Mouse (Mus musculus) stomach, postnatal 0 days (tissue): ENCODE data around the gene Hbq1b. TPM values are rescaled to one million over a fixed set of nuclear protein-coding genes. Genes with fewer than 3 reads are reported as not detected.
"Not testable (repeated sequence)": the region's sequence is repeated elsewhere in the genome, so short reads cannot be mapped to it uniquely, and the experiment has no call there.

Experiments
- ATAC-seq: fragments of 200-750 bp; cut with Nextera tagmentation; 2 replicates; pipeline ENCODE4 v1.8.0; 2017; ENCODE audit not compliant: low FRiP score, low TSS enrichment
- DNase-seq: peaks from one replicate; pipeline ENCODE4 v3.0.0-alpha.2; 2016; ENCODE audit warnings: low spot score
- H3K27ac ChIP-seq: fragments of 300-500 bp; sonication (generic); replicated peaks from 2 replicates; pipeline ENCODE4 v1.5.1; 2014; ENCODE audit warnings: mild to moderate bottlenecking, control low read depth
- H3K27me3 ChIP-seq: fragments of 300-500 bp; sonication (generic); 2 replicates; pipeline ENCODE4 v1.6.1; 2014; ENCODE audit warnings: low read length; ENCODE audit not compliant: control insufficient read depth, insufficient read depth
- H3K36me3 ChIP-seq: fragments of 300-500 bp; sonication (generic); 2 replicates; pipeline ENCODE4 v1.6.1; 2014; ENCODE audit warnings: low read length, mixed read lengths; ENCODE audit not compliant: control insufficient read depth, insufficient read depth
- H3K4me1 ChIP-seq: fragments of 300-500 bp; sonication (generic); replicated peaks from 2 replicates; pipeline ENCODE4 v1.6.1; 2014; ENCODE audit warnings: antibody characterized with exemption; ENCODE audit not compliant: control insufficient read depth, insufficient read depth
- H3K4me2 ChIP-seq: fragments of 300-500 bp; sonication (generic); replicated peaks from 2 replicates; pipeline ENCODE4 v1.6.1; 2014; ENCODE audit warnings: low read depth, mild to moderate bottlenecking, control low read depth, moderate library complexity
- H3K4me3 ChIP-seq: fragments of 300-500 bp; sonication (generic); 2 replicates; pipeline ENCODE4 v1.5.1; 2014; ENCODE audit warnings: low read depth, low read length, control low read depth
- H3K9ac ChIP-seq: fragments of 300-500 bp; sonication (generic); 2 replicates; pipeline ENCODE4 v1.6.1; 2014; ENCODE audit warnings: mild to moderate bottlenecking, low read length, control low read depth, mixed read lengths
- H3K9me3 ChIP-seq: fragments of 300-500 bp; sonication (generic); 2 replicates; pipeline ENCODE4 v1.6.1; 2016; ENCODE audit warnings: low read length; ENCODE audit not compliant: control insufficient read depth
- CTCF ChIP-seq: IDR thresholded peaks from 2 replicates; pipeline ENCODE4 v1.5.1; 2016; ENCODE audit warnings: antibody characterized with exemption, low read depth, mild to moderate bottlenecking, moderate library complexity
- EP300 ChIP-seq: optimal IDR thresholded peaks from 2 replicates; pipeline ENCODE3; 2016; ENCODE audit warnings: antibody characterized with exemption
- WGBS: fragments of 180-500 bp; shearing (Covaris S2); extraction: QIAGEN DNeasy Blood & Tissue Kit; methylation state at CpG from one replicate; pipeline ENCODE4 v1.1.7; 2014; 5-methylcytosine and 5-hydroxymethylcytosine counted together
- polyA plus RNA-seq: library from polyadenylated mRNA; unstranded; fragments of >200 nt; fragmentation: Nextera tagmentation; extraction: Ambion mirVana; gene quantifications from 2 replicates; pipeline ENCODE4 v1.2.1, GENCODE M21; 2015

The Hbq1b gene
- polyA plus RNA-seq, 1 experiment from 2014 or later: 0.18 TPM

- TF ChIP-seq CTCF (no peak), EP300 (no peak)
- Histone ChIP-seq H3K4me1 (no peaks in the 10 kb centered on the region), H3K4me2 (no peak overlapping the region), H3K4me3 (no peak overlapping the region), H3K27me3 (no peaks in the 10 kb centered on the region), H3K9me3 (no peaks in the 10 kb centered on the region), H3K27ac (no peak overlapping the region), H3K9ac (no peak overlapping the region), H3K36me3 (no peaks in the 10 kb centered on the region)
- DNase-seq (no peak), ATAC-seq (no peak)
- WGBS: 82% methylated on average over 1 of the region's 1 CpGs
These were observed 11.2 kb downstream of the Hbq1b start for GRCm38 (mm10) chr11:32297866-32298531.

DNA sequence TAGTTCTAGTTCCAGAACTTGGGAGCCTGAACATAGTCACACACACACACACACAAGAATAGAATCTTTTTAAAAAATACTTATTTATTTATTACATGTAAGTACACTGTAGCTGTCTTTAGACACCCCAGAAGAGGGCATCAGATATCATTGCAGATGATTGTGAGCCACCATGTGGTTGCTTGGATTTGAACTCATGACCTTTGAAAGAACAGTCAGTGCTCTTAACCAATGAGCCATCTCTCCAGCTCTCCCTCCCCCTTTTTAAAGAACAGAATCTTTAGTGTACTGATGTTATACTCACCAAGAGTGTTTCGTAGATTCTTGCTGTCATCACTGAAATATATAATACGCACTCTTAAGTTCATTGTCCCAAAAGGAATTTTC lies 11.8 kb downstream of the Hbq1b start:
- no peak overlapping the region for H3K4me3 ChIP-seq
- no peak overlapping the region for H3K9ac ChIP-seq
- TF ChIP-seq CTCF: no peak
- TF ChIP-seq EP300: no peak
- H3K9me3 ChIP-seq: no peaks in the 10 kb centered on the region
- WGBS: 93% methylated on average over 2 of the region's 2 CpGs
- ATAC-seq: no peak
- no peaks in the 10 kb centered on the region for H3K27me3 ChIP-seq
- no peak for DNase-seq
- H3K27ac ChIP-seq: no peak overlapping the region
- no peak overlapping the region for H3K4me2 ChIP-seq
- H3K4me1 ChIP-seq: no peaks in the 10 kb centered on the region
- H3K36me3 ChIP-seq: no peaks in the 10 kb centered on the region

- peak; percentile 62 for ATAC-seq
- H3K9ac ChIP-seq, H3K4me1 ChIP-seq, H3K4me3 ChIP-seq, H3K36me3 ChIP-seq, H3K27me3 ChIP-seq, H3K27ac ChIP-seq, H3K9me3 ChIP-seq: not testable (repeated sequence)
- peak; percentile 48 for DNase-seq
- H3K4me2 ChIP-seq: peak within 1 kb of the TSS; percentile 27; the same call in 1 of the 2 replicates
- TF ChIP-seq CTCF: peak; percentile 87
- WGBS: 9% methylated on average over 16 of the region's 16 CpGs
These were observed 13.1 kb downstream of the Hbq1b start, which contains the start of gene Hbq1a for GRCm38 (mm10) chr11:32299865-32300264. Hbq1a (plus strand) TSS chr11:32300069.

DNA sequence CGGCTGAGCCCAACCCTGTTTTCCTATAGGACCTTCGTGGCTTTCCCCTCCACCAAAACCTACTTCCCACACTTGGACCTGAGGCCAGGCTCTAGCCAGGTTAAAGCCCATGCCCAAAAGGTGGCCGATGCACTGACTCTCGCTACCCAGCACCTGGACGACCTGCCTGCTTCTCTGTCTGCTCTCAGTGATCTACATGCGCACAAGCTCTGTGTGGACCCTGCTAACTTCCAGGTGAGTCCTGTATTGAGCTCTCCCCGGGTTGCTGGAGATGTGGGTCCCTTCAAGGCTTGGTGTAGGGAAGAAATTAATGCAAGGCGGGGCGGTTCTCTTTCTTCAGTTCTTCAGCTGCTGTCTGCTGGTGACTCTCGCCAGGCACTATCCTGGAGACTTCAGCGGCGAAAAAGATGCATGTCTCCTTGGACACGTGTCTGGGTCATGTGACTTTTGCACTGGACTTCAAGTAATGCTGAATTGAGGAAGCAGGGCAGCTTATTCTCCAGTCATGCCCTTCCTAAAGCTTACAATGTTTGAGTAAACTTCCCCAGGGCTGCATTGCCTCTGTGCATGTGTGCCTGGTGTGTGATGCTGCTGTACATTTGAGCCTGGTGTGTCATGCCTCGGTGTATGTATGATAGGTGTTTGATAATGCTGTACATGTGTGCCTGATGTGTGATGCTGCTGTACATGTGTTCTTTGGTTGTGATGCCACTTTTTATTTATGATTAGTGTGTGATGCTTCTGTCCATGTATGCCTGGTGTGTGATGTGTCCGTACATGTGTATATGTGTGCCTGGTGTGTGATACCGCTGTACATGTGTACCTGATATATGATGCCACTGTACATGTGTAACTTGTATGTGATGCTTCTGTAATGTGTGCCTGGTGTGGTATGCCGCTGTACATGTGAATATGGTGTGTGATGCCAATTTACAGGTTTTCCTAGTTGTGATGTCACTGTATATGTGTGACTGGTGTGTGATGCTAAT lies 13.8 kb downstream of the Hbq1b start:
- WGBS: 53% methylated on average over 14 of the region's 17 CpGs
- Histone ChIP-seq H3K36me3 (no peaks in the 10 kb centered on the region), H3K27ac (no peak overlapping the region), H3K9me3 (no peaks in the 10 kb centered on the region), H3K4me3 (no peak overlapping the region), H3K4me1 (no peaks in the 10 kb centered on the region), H3K9ac (no peak overlapping the region), H3K4me2 (peak overlapping the region; percentile 27; the same call in 1 of the 2 replicates), H3K27me3 (no peaks in the 10 kb centered on the region)
- ATAC-seq (0 out of 2 replicates have a peak, but pooled peaks have one; percentile 11), DNase-seq (no peak)
- TF ChIP-seq EP300 (no peak), CTCF (no peak)

- H3K4me1 ChIP-seq: no peaks in the 10 kb centered on the region
- no peak overlapping the region for H3K4me2 ChIP-seq
- no peaks in the 10 kb centered on the region for H3K27me3 ChIP-seq
- 77% methylated on average over 1 of the region's 1 CpGs for WGBS
- DNase-seq (no peak), ATAC-seq (no peak)
- no peak for TF ChIP-seq EP300
- no peak for TF ChIP-seq CTCF
- no peak overlapping the region for H3K27ac ChIP-seq
- no peak overlapping the region for H3K4me3 ChIP-seq
- no peaks in the 10 kb centered on the region for H3K36me3 ChIP-seq
- H3K9ac ChIP-seq: no peak overlapping the region
- no peaks in the 10 kb centered on the region for H3K9me3 ChIP-seq
These were observed 14.7 kb downstream of the Hbq1b start for GRCm38 (mm10) chr11:32301506-32301905.
